Mouse (Mus musculus) kidney, embryonic 16.5 days (tissue): ENCODE measurements around the gene C1ql4. TPM values are rescaled to one million over a fixed set of nuclear protein-coding genes. Genes with fewer than 3 reads are reported as not detected.
"Not testable (repeated sequence)": the region's sequence is repeated elsewhere in the genome, so short reads cannot be mapped to it uniquely, and the experiment has no call there.

Experiments
- ATAC-seq: fragments of 200-750 bp; cut with Nextera tagmentation; 2 replicates; pipeline ENCODE4 v1.8.0; 2017; ENCODE audit warnings: moderate TSS enrichment; ENCODE audit not compliant: low FRiP score, low TSS enrichment
- H3K27ac ChIP-seq: fragments of 300-500 bp; sonication (generic); 2 replicates; pipeline ENCODE4 v1.5.1; 2014; ENCODE audit warnings: low read length
- H3K27me3 ChIP-seq: fragments of 300-500 bp; sonication (generic); 2 replicates; pipeline ENCODE4 v1.6.1; 2014; ENCODE audit warnings: low read length, control low read depth, mixed read lengths; ENCODE audit not compliant: insufficient read depth
- H3K36me3 ChIP-seq: fragments of 300-500 bp; sonication (generic); 2 replicates; pipeline ENCODE4 v1.6.1; 2014; ENCODE audit warnings: low read length, control low read depth, mixed read lengths; ENCODE audit not compliant: insufficient read depth
- H3K4me1 ChIP-seq: fragments of 300-500 bp; sonication (generic); 2 replicates; pipeline ENCODE4 v1.6.1; 2014; ENCODE audit warnings: low read length, control low read depth, mixed read lengths; ENCODE audit not compliant: insufficient read depth
- H3K4me2 ChIP-seq: fragments of 300-500 bp; sonication (generic); replicated peaks from 2 replicates; pipeline ENCODE4 v1.6.1; 2014; ENCODE audit warnings: low read depth, low read length
- H3K4me3 ChIP-seq: fragments of 300-500 bp; sonication (generic); 2 replicates; pipeline ENCODE4 v1.5.1; 2014; ENCODE audit warnings: mild to moderate bottlenecking, low read length
- H3K9ac ChIP-seq: fragments of 300-500 bp; sonication (generic); replicated peaks from 2 replicates; pipeline ENCODE4 v1.6.1; 2014; ENCODE audit warnings: low read length
- H3K9me3 ChIP-seq: fragments of 300-500 bp; sonication (generic); 2 replicates; pipeline ENCODE4 v1.6.1; 2016; ENCODE audit warnings: low read length, control low read depth
- WGBS: fragments of 180-500 bp; shearing (Covaris S2); extraction: QIAGEN DNeasy Blood & Tissue Kit; methylation state at CpG from one replicate; pipeline ENCODE4 v1.1.7; 2014; 5-methylcytosine and 5-hydroxymethylcytosine counted together
- polyA plus RNA-seq: library from polyadenylated mRNA; unstranded; fragments of >200 nt; fragmentation: Nextera tagmentation; extraction: Ambion mirVana; gene quantifications from 2 replicates; pipeline ENCODE4 v1.2.1, GENCODE M21; 2015

Gene C1ql4
- polyA plus RNA-seq, 1 experiment from 2014 or later = 0.94 TPM

- peaks cover 80% of the 10 kb centered on the region for H3K27me3 ChIP-seq
- no peaks in the 10 kb centered on the region for H3K36me3 ChIP-seq
- no peaks in the 10 kb centered on the region for H3K9me3 ChIP-seq
- peak overlapping the region; percentile 48 for H3K4me3 ChIP-seq
- H3K4me2 ChIP-seq = peak overlapping the region; percentile 61
- under 1% methylated on average over 37 of the region's 37 CpGs for WGBS
- peak; percentile 64 for ATAC-seq
- no peak overlapping the region for H3K27ac ChIP-seq
- H3K9ac ChIP-seq = peak overlapping the region; percentile 14; the same call in 1 of the 2 replicates
- peaks cover 21% of the 10 kb centered on the region for H3K4me1 ChIP-seq
Measured at GRCm38 (mm10) chr15:99055511-99055961, 32.1 kb downstream of the C1ql4 start.

GRCm38 (mm10) chr15:99055040-99055439 lies 32.6 kb downstream of the C1ql4 start, which contains the start of gene Prph:
Gene Prph (plus strand): TSS chr15:99055174.
- ATAC-seq = no peak
- H3K9ac ChIP-seq = peak within 1 kb of the TSS; percentile 14; the same call in 1 of the 2 replicates

GRCm38 (mm10) chr15:99053373-99053772 lies 34.2 kb downstream of the C1ql4 start:
- ATAC-seq = no peak
- Histone ChIP-seq H3K4me3 (no peak overlapping the region), H3K36me3 (no peaks in the 10 kb centered on the region), H3K9ac (no peak overlapping the region), H3K9me3 (no peaks in the 10 kb centered on the region), H3K4me2 (no peak overlapping the region), H3K27ac (no peak overlapping the region), H3K27me3 (peaks cover 62% of the 10 kb centered on the region), H3K4me1 (peaks cover 21% of the 10 kb centered on the region)
- WGBS = 11% methylated on average over 9 of the region's 9 CpGs

More at GRCm38 (mm10) chr15:99055040-99055439, 32.6 kb downstream of the C1ql4 start, which contains the start of gene Prph:
- H3K9me3 ChIP-seq = no peaks in the 10 kb centered on the region
- peaks cover 21% of the 10 kb centered on the region for H3K4me1 ChIP-seq
- 2% methylated on average over 29 of the region's 30 CpGs for WGBS
- no peak within 1 kb of the TSS for H3K27ac ChIP-seq
- peaks cover 79% of the 10 kb centered on the region for H3K27me3 ChIP-seq
- peak within 1 kb of the TSS; percentile 48 for H3K4me3 ChIP-seq
- peak within 1 kb of the TSS; percentile 61 for H3K4me2 ChIP-seq
- H3K36me3 ChIP-seq = no peaks in the 10 kb centered on the region

GRCm38 (mm10) chr15:99049473-99050253 lies 38.0 kb downstream of the C1ql4 start:
- 34% methylated on average over 13 of the region's 13 CpGs for WGBS
- no peak overlapping the region for H3K4me3 ChIP-seq
- H3K27me3 ChIP-seq = peaks cover 25% of the 10 kb centered on the region
- H3K9me3 ChIP-seq = no peaks in the 10 kb centered on the region
- no peak overlapping the region for H3K27ac ChIP-seq
- no peaks in the 10 kb centered on the region for H3K36me3 ChIP-seq
- no peak for ATAC-seq
- peaks cover 7% of the 10 kb centered on the region for H3K4me1 ChIP-seq
- H3K9ac ChIP-seq = no peak overlapping the region
- no peak overlapping the region for H3K4me2 ChIP-seq

GRCm38 (mm10) chr15:99045734-99046133 lies 41.9 kb downstream of the C1ql4 start:
- H3K9me3 ChIP-seq, H3K9ac ChIP-seq, ATAC-seq, H3K4me2 ChIP-seq, H3K27ac ChIP-seq, H3K36me3 ChIP-seq, H3K27me3 ChIP-seq, H3K4me3 ChIP-seq: not testable (repeated sequence)
- 79% methylated on average over 6 of the region's 6 CpGs for WGBS
- peaks cover 15% of the 10 kb centered on the region for H3K4me1 ChIP-seq

GRCm38 (mm10) chr15:99044854-99045253 lies 42.8 kb downstream of the C1ql4 start:
- peaks cover 19% of the 10 kb centered on the region for H3K4me1 ChIP-seq
- no peak for ATAC-seq
- no peak overlapping the region for H3K4me2 ChIP-seq

GRCm38 (mm10) chr15:99042334-99042733 lies 45.3 kb downstream of the C1ql4 start:
- WGBS = 78% methylated on average over 5 of the region's 5 CpGs
- H3K36me3 ChIP-seq = peaks cover 11% of the 10 kb centered on the region
- H3K9me3 ChIP-seq = no peaks in the 10 kb centered on the region
- peaks cover 19% of the 10 kb centered on the region for H3K4me1 ChIP-seq
- H3K27me3 ChIP-seq = no peaks in the 10 kb centered on the region
- H3K9ac ChIP-seq = no peak overlapping the region
- no peak for ATAC-seq
- no peak overlapping the region for H3K4me2 ChIP-seq
- H3K4me3 ChIP-seq = no peak overlapping the region
- no peak overlapping the region for H3K27ac ChIP-seq

More at GRCm38 (mm10) chr15:99044854-99045253, 42.8 kb downstream of the C1ql4 start:
- Histone ChIP-seq H3K27me3 (no peaks in the 10 kb centered on the region), H3K9ac (no peak overlapping the region), H3K36me3 (no peaks in the 10 kb centered on the region), H3K9me3 (no peaks in the 10 kb centered on the region), H3K27ac (no peak overlapping the region), H3K4me3 (no peak overlapping the region)
- 45% methylated on average over 3 of the region's 3 CpGs for WGBS

GRCm38 (mm10) chr15:99040920-99041856 lies 46.4 kb downstream of the C1ql4 start:
- peaks cover 23% of the 10 kb centered on the region for H3K4me1 ChIP-seq
- no peaks in the 10 kb centered on the region for H3K9me3 ChIP-seq
- no peaks in the 10 kb centered on the region for H3K27me3 ChIP-seq
- H3K4me2 ChIP-seq = peak overlapping the region; percentile 34
- H3K9ac ChIP-seq = 0 out of 2 replicates have a peak overlapping the region, but pooled peaks have one; percentile 23
- peaks cover 17% of the 10 kb centered on the region for H3K36me3 ChIP-seq
- no peak overlapping the region for H3K4me3 ChIP-seq
- 33% methylated on average over 21 of the region's 21 CpGs for WGBS
- ATAC-seq = no peak
- H3K27ac ChIP-seq = peak overlapping the region; percentile 16; the same call in 1 of the 2 replicates

GRCm38 (mm10) chr15:99039996-99040919 lies 47.4 kb downstream of the C1ql4 start:
- Histone ChIP-seq H3K27me3 (no peaks in the 10 kb centered on the region), H3K36me3 (peaks cover 27% of the 10 kb centered on the region), H3K9me3 (no peaks in the 10 kb centered on the region), H3K4me1 (peaks cover 23% of the 10 kb centered on the region), H3K4me2 (no peak overlapping the region), H3K27ac (no peak overlapping the region), H3K4me3 (no peak overlapping the region), H3K9ac (no peak overlapping the region)
- 56% methylated on average over 26 of the region's 26 CpGs for WGBS
- ATAC-seq = no peak
